Mouse (Mus musculus): ENCODE measurements around the gene Chst3. TPM values are rescaled to one million over a fixed set of nuclear protein-coding genes. Genes with fewer than 3 reads are reported as not detected.
"Not testable (repeated sequence)": the region's sequence is repeated elsewhere in the genome, so short reads cannot be mapped to it uniquely, and the experiment has no call there.

Gene Chst3
- polyA plus RNA-seq, 1 experiment from 2014 or later: 3.7 TPM

GRCm38 (mm10) chr10:60162973-60163255 lies 56.1 kb downstream of the Chst3 start:
- Histone ChIP-seq H3K9me3 (replicated peaks) (no peaks in the 10 kb centered on the region), H3K4me2 (replicated peaks) (no peak overlapping the region), H3K4me1 (no peaks in the 10 kb centered on the region), H3K27me3 (no peaks in the 10 kb centered on the region), H3K36me3 (no peaks in the 10 kb centered on the region), H3K27ac (no peak overlapping the region), H3K9ac (no peak overlapping the region), H3K4me3 (no peak overlapping the region)
- no peak for ATAC-seq (ENCODE audit: low FRiP score)
- WGBS: 93% methylated on average over 6 of the region's 6 CpGs

GRCm38 (mm10) chr10:60162184-60162972 lies 56.7 kb downstream of the Chst3 start:
- H3K4me2 ChIP-seq (replicated peaks); H3K27ac ChIP-seq; H3K4me3 ChIP-seq; H3K9ac ChIP-seq; ATAC-seq (ENCODE audit: low FRiP score); H3K4me1 ChIP-seq; H3K9me3 ChIP-seq (replicated peaks); H3K36me3 ChIP-seq; H3K27me3 ChIP-seq: not testable (repeated sequence)
- WGBS: 80% methylated on average over 8 of the region's 8 CpGs

GRCm38 (mm10) chr10:60161397-60161796 lies 57.7 kb downstream of the Chst3 start:
- H3K36me3 ChIP-seq; H3K4me2 ChIP-seq (replicated peaks); H3K4me3 ChIP-seq; H3K27ac ChIP-seq; H3K9ac ChIP-seq; H3K27me3 ChIP-seq; H3K4me1 ChIP-seq; ATAC-seq (ENCODE audit: low FRiP score); H3K9me3 ChIP-seq (replicated peaks): not testable (repeated sequence)
- 67% methylated on average over 3 of the region's 3 CpGs for WGBS

GRCm38 (mm10) chr10:60158144-60158543 lies 60.9 kb downstream of the Chst3 start:
- H3K27me3 ChIP-seq: no peaks in the 10 kb centered on the region
- no peak overlapping the region for H3K27ac ChIP-seq
- no peak overlapping the region for H3K9ac ChIP-seq
- H3K4me1 ChIP-seq: no peaks in the 10 kb centered on the region; the same call in 1 of the 2 replicates
- H3K9me3 ChIP-seq (replicated peaks): no peaks in the 10 kb centered on the region
- no peaks in the 10 kb centered on the region for H3K36me3 ChIP-seq
- 89% methylated on average over 3 of the region's 3 CpGs for WGBS
- no peak overlapping the region for H3K4me3 ChIP-seq
- no peak for ATAC-seq (ENCODE audit: low FRiP score)
- H3K4me2 ChIP-seq (replicated peaks): no peak overlapping the region

GRCm38 (mm10) chr10:60156016-60156415 lies 63.0 kb downstream of the Chst3 start:
- Histone ChIP-seq H3K36me3 (no peaks in the 10 kb centered on the region), H3K4me2 (replicated peaks) (no peak overlapping the region), H3K9me3 (replicated peaks) (no peaks in the 10 kb centered on the region), H3K9ac (no peak overlapping the region), H3K4me3 (no peak overlapping the region), H3K27me3 (no peaks in the 10 kb centered on the region), H3K4me1 (peaks cover 3% of the 10 kb centered on the region), H3K27ac (no peak overlapping the region)
- ATAC-seq (ENCODE audit: low FRiP score): no peak

- Histone ChIP-seq H3K9ac (peak overlapping the region; percentile 33; the same call in 1 of the 2 replicates), H3K9me3 (replicated peaks) (no peaks in the 10 kb centered on the region), H3K27me3 (no peaks in the 10 kb centered on the region; the same call in 1 of the 2 replicates), H3K27ac (no peak overlapping the region), H3K4me2 (replicated peaks) (no peak overlapping the region), H3K4me1 (peaks cover 3% of the 10 kb centered on the region), H3K4me3 (no peak overlapping the region), H3K36me3 (no peaks in the 10 kb centered on the region)
- WGBS: 72% methylated on average over 6 of the region's 6 CpGs
- no peak for ATAC-seq (ENCODE audit: low FRiP score)
These were observed 67.9 kb downstream of the Chst3 start for GRCm38 (mm10) chr10:60151107-60151663.

- Histone ChIP-seq H3K4me1 (peaks cover 3% of the 10 kb centered on the region; the same call in 1 of the 2 replicates), H3K4me2 (replicated peaks) (no peak overlapping the region), H3K27me3 (no peaks in the 10 kb centered on the region; the same call in 1 of the 2 replicates), H3K9ac (no peak overlapping the region), H3K27ac (no peak overlapping the region), H3K4me3 (no peak overlapping the region), H3K9me3 (replicated peaks) (no peaks in the 10 kb centered on the region), H3K36me3 (no peaks in the 10 kb centered on the region)
- WGBS: 4% methylated on average over 5 of the region's 5 CpGs
- ATAC-seq (ENCODE audit: low FRiP score): peak; percentile 55; the same call in 1 of the 2 replicates
These were observed 71.0 kb downstream of the Chst3 start for GRCm38 (mm10) chr10:60148087-60148486.

- ATAC-seq (ENCODE audit: low FRiP score); H3K9ac ChIP-seq; H3K4me3 ChIP-seq; H3K27ac ChIP-seq; H3K27me3 ChIP-seq; H3K36me3 ChIP-seq; H3K4me2 ChIP-seq (replicated peaks); H3K9me3 ChIP-seq (replicated peaks); H3K4me1 ChIP-seq: not testable (repeated sequence)
- 68% methylated on average over 10 of the region's 10 CpGs for whole genome bisulfite sequencing
These were observed 71.5 kb downstream of the Chst3 start for GRCm38 (mm10) chr10:60147510-60148047.

GRCm38 (mm10) chr10:60141656-60142160 lies 77.4 kb downstream of the Chst3 start:
- ATAC-seq (ENCODE audit: low FRiP score): no peak

GRCm38 (mm10) chr10:60140751-60141150 lies 78.3 kb downstream of the Chst3 start:
- no peak overlapping the region for H3K9ac ChIP-seq
- WGBS: 88% methylated on average over 4 of the region's 4 CpGs
- H3K9me3 ChIP-seq (replicated peaks): no peaks in the 10 kb centered on the region
- no peaks in the 10 kb centered on the region for H3K4me1 ChIP-seq
- no peak overlapping the region for H3K4me3 ChIP-seq
- H3K27ac ChIP-seq: no peak overlapping the region
- ATAC-seq (ENCODE audit: low FRiP score): no peak
- H3K27me3 ChIP-seq: no peaks in the 10 kb centered on the region
- no peak overlapping the region for H3K4me2 ChIP-seq (replicated peaks)
- H3K36me3 ChIP-seq: no peaks in the 10 kb centered on the region

More at GRCm38 (mm10) chr10:60141656-60142160, 77.4 kb downstream of the Chst3 start:
- Histone ChIP-seq H3K4me3 (no peak overlapping the region), H3K36me3 (no peaks in the 10 kb centered on the region), H3K4me2 (replicated peaks) (no peak overlapping the region), H3K9me3 (replicated peaks) (no peaks in the 10 kb centered on the region), H3K27ac (no peak overlapping the region), H3K4me1 (no peaks in the 10 kb centered on the region; the same call in 1 of the 2 replicates), H3K27me3 (no peaks in the 10 kb centered on the region; the same call in 1 of the 2 replicates), H3K9ac (no peak overlapping the region)
- WGBS: 96% methylated on average over 3 of the region's 3 CpGs

GRCm38 (mm10) chr10:60138680-60139079 lies 80.4 kb downstream of the Chst3 start:
- no peaks in the 10 kb centered on the region for H3K9me3 ChIP-seq (replicated peaks)
- 95% methylated on average over 5 of the region's 5 CpGs for WGBS
- H3K4me3 ChIP-seq: no peak overlapping the region
- H3K4me1 ChIP-seq: peaks cover 2% of the 10 kb centered on the region; the same call in 1 of the 2 replicates
- ATAC-seq (ENCODE audit: low FRiP score): no peak
- no peak overlapping the region for H3K9ac ChIP-seq
- no peaks in the 10 kb centered on the region for H3K27me3 ChIP-seq
- H3K27ac ChIP-seq: no peak overlapping the region
- H3K4me2 ChIP-seq (replicated peaks): no peak overlapping the region
- no peaks in the 10 kb centered on the region for H3K36me3 ChIP-seq

- no peak overlapping the region for H3K4me3 ChIP-seq
- no peak overlapping the region for H3K9ac ChIP-seq
- H3K9me3 ChIP-seq (replicated peaks): no peaks in the 10 kb centered on the region
- no peaks in the 10 kb centered on the region; the same call in 1 of the 2 replicates for H3K36me3 ChIP-seq
- no peak overlapping the region for H3K4me2 ChIP-seq (replicated peaks)
- H3K4me1 ChIP-seq: peaks cover 4% of the 10 kb centered on the region; the same call in 1 of the 2 replicates
- ATAC-seq (ENCODE audit: low FRiP score): no peak
- WGBS: 77% methylated on average over 7 of the region's 7 CpGs
- H3K27ac ChIP-seq: no peak overlapping the region
- H3K27me3 ChIP-seq: no peaks in the 10 kb centered on the region
These were observed 82.1 kb downstream of the Chst3 start for GRCm38 (mm10) chr10:60136935-60137334.
